Mouse (Mus musculus): ENCODE data around the gene Hoxc5. TPM values are rescaled to one million over a fixed set of nuclear protein-coding genes. Genes with fewer than 3 reads are reported as not detected.
A peak's percentile ranks its signal among the peaks of the same experiment; 100 is the strongest.

The Hoxc5 gene
- 0.42 and 0.80 TPM in 2 replicates for polyA plus RNA-seq (2015; fragmentation: Nextera tagmentation; extraction: Ambion mirVana)

GRCm38 (mm10) chr15:102967312-102967510, at the start of gene Hoxc5:
TSS of gene Hoxc5 (plus strand) at chr15:102967443.
- ATAC-seq (replicated peaks; ENCODE audit: insufficient number of reproducible peaks, insufficient read depth, low FRiP score, low read depth): no peak
- no peak within 1 kb of the TSS for H3K27ac ChIP-seq
- peak within 1 kb of the TSS; percentile 33 for H3K4me2 ChIP-seq
- peak within 1 kb of the TSS; percentile 13; the same call in 1 of the 2 replicates for H3K4me3 ChIP-seq
- H3K4me1 ChIP-seq (replicated peaks): peaks cover 10% of the 10 kb centered on the region
- H3K9me3 ChIP-seq (replicated peaks): no peaks in the 10 kb centered on the region
- H3K27me3 ChIP-seq: peaks cover 99% of the 10 kb centered on the region
- no peak within 1 kb of the TSS for H3K9ac ChIP-seq
- WGBS: 5% methylated on average over 12 of the region's 12 CpGs
- H3K36me3 ChIP-seq: no peaks in the 10 kb centered on the region

GRCm38 (mm10) chr15:102917972-102918572, 49.2 kb upstream of the Hoxc5 start:
- Histone ChIP-seq H3K4me2 (no peak overlapping the region), H3K9me3 (replicated peaks) (no peaks in the 10 kb centered on the region), H3K4me1 (replicated peaks) (peaks cover 15% of the 10 kb centered on the region), H3K27ac (no peak overlapping the region), H3K9ac (no peak overlapping the region), H3K27me3 (peaks cover 96% of the 10 kb centered on the region), H3K4me3 (no peak overlapping the region), H3K36me3 (no peaks in the 10 kb centered on the region)
- ATAC-seq (replicated peaks; ENCODE audit: insufficient number of reproducible peaks, insufficient read depth, low FRiP score, low read depth): no peak
- WGBS: 1% methylated on average over 20 of the region's 20 CpGs

GRCm38 (mm10) chr15:102918611-102919265, 48.5 kb upstream of the Hoxc5 start:
- Histone ChIP-seq H3K27ac (no peak overlapping the region), H3K4me1 (replicated peaks) (peaks cover 15% of the 10 kb centered on the region), H3K36me3 (no peaks in the 10 kb centered on the region), H3K4me2 (no peak overlapping the region), H3K9ac (no peak overlapping the region), H3K9me3 (replicated peaks) (no peaks in the 10 kb centered on the region), H3K4me3 (no peak overlapping the region), H3K27me3 (peaks cover 96% of the 10 kb centered on the region)
- ATAC-seq (replicated peaks; ENCODE audit: insufficient number of reproducible peaks, insufficient read depth, low FRiP score, low read depth): no peak
- 2% methylated on average over 7 of the region's 7 CpGs for WGBS

GRCm38 (mm10) chr15:102919336-102920180, 47.7 kb upstream of the Hoxc5 start:
- 7% methylated on average over 12 of the region's 12 CpGs for WGBS
- Histone ChIP-seq H3K27me3 (peaks cover 98% of the 10 kb centered on the region), H3K4me1 (replicated peaks) (peaks cover 15% of the 10 kb centered on the region), H3K9ac (no peak overlapping the region), H3K9me3 (replicated peaks) (no peaks in the 10 kb centered on the region), H3K4me2 (no peak overlapping the region), H3K27ac (no peak overlapping the region), H3K36me3 (no peaks in the 10 kb centered on the region), H3K4me3 (no peak overlapping the region)
- no peak for ATAC-seq (replicated peaks; ENCODE audit: insufficient number of reproducible peaks, insufficient read depth, low FRiP score, low read depth)

- H3K9me3 ChIP-seq (replicated peaks): no peaks in the 10 kb centered on the region
- peak overlapping the region; percentile 26 for H3K4me3 ChIP-seq
- peaks cover 15% of the 10 kb centered on the region for H3K4me1 ChIP-seq (replicated peaks)
- ATAC-seq (replicated peaks; ENCODE audit: insufficient number of reproducible peaks, insufficient read depth, low FRiP score, low read depth): 0 out of 2 replicates have a peak, but pooled peaks have one; percentile 22
- no peak overlapping the region for H3K9ac ChIP-seq
- H3K27me3 ChIP-seq: peaks cover 99% of the 10 kb centered on the region
- H3K27ac ChIP-seq: no peak overlapping the region
- no peaks in the 10 kb centered on the region for H3K36me3 ChIP-seq
- peak overlapping the region; percentile 47 for H3K4me2 ChIP-seq
- whole genome bisulfite sequencing: 0% methylated on average over 20 of the region's 20 CpGs
Observed at GRCm38 (mm10) chr15:102920619-102921018, 46.6 kb upstream of the Hoxc5 start.

GRCm38 (mm10) chr15:102921053-102922011, 45.9 kb upstream of the Hoxc5 start, which contains the start of gene Hoxc13:
TSS of gene Hoxc13 (plus strand) at chr15:102921103.
- no peak within 1 kb of the TSS for H3K9ac ChIP-seq
- H3K4me1 ChIP-seq (replicated peaks): peaks cover 15% of the 10 kb centered on the region
- H3K27ac ChIP-seq: no peak within 1 kb of the TSS
- peaks cover 99% of the 10 kb centered on the region for H3K27me3 ChIP-seq
- H3K4me2 ChIP-seq: peak within 1 kb of the TSS; percentile 47
- ATAC-seq (replicated peaks; ENCODE audit: insufficient number of reproducible peaks, insufficient read depth, low FRiP score, low read depth): peak; percentile 22; the same call in 1 of the 2 replicates
- peak within 1 kb of the TSS; percentile 29 for H3K4me3 ChIP-seq
- H3K36me3 ChIP-seq: no peaks in the 10 kb centered on the region
- no peaks in the 10 kb centered on the region for H3K9me3 ChIP-seq (replicated peaks)
- WGBS: 2% methylated on average over 82 of the region's 88 CpGs

- H3K9me3 ChIP-seq (replicated peaks): no peaks in the 10 kb centered on the region
- WGBS: 2% methylated on average over 24 of the region's 24 CpGs
- H3K9ac ChIP-seq: no peak overlapping the region
- peaks cover 99% of the 10 kb centered on the region for H3K27me3 ChIP-seq
- no peak overlapping the region for H3K4me2 ChIP-seq
- H3K36me3 ChIP-seq: no peaks in the 10 kb centered on the region
- peaks cover 15% of the 10 kb centered on the region for H3K4me1 ChIP-seq (replicated peaks)
- ATAC-seq (replicated peaks; ENCODE audit: insufficient number of reproducible peaks, insufficient read depth, low FRiP score, low read depth): 0 out of 2 replicates have a peak, but pooled peaks have one; percentile 31
- H3K4me3 ChIP-seq: peak overlapping the region; percentile 29; the same call in 1 of the 2 replicates
- H3K27ac ChIP-seq: no peak overlapping the region
Observed at GRCm38 (mm10) chr15:102922012-102922362, 45.3 kb upstream of the Hoxc5 start.

- Histone ChIP-seq H3K4me3 (no peak overlapping the region), H3K4me1 (replicated peaks) (peaks cover 15% of the 10 kb centered on the region), H3K27ac (no peak overlapping the region), H3K4me2 (no peak overlapping the region), H3K27me3 (peaks cover 99% of the 10 kb centered on the region), H3K9ac (no peak overlapping the region), H3K9me3 (replicated peaks) (no peaks in the 10 kb centered on the region), H3K36me3 (no peaks in the 10 kb centered on the region)
- WGBS: 9% methylated on average over 6 of the region's 6 CpGs
- no peak for ATAC-seq (replicated peaks; ENCODE audit: insufficient number of reproducible peaks, insufficient read depth, low FRiP score, low read depth)
Observed at GRCm38 (mm10) chr15:102922636-102923500, 44.4 kb upstream of the Hoxc5 start.

GRCm38 (mm10) chr15:102927032-102927645, 40.1 kb upstream of the Hoxc5 start:
- peaks cover 99% of the 10 kb centered on the region for H3K27me3 ChIP-seq
- H3K4me3 ChIP-seq: no peak overlapping the region
- no peaks in the 10 kb centered on the region for H3K4me1 ChIP-seq (replicated peaks)
- no peaks in the 10 kb centered on the region for H3K36me3 ChIP-seq
- no peak overlapping the region for H3K4me2 ChIP-seq
- no peaks in the 10 kb centered on the region for H3K9me3 ChIP-seq (replicated peaks)
- H3K9ac ChIP-seq: no peak overlapping the region
- 2% methylated on average over 40 of the region's 40 CpGs for WGBS
- no peak for ATAC-seq (replicated peaks; ENCODE audit: insufficient number of reproducible peaks, insufficient read depth, low FRiP score, low read depth)
- H3K27ac ChIP-seq: no peak overlapping the region

Measured in heart, embryonic 15.5 days (tissue).